Mouse (Mus musculus): ENCODE measurements around the gene Chil5. TPM values are rescaled to one million over a fixed set of nuclear protein-coding genes. Genes with fewer than 3 reads are reported as not detected.
"Not testable (repeated sequence)": the region's sequence is repeated elsewhere in the genome, so short reads cannot be mapped to it uniquely, and the experiment has no call there.

Gene Chil5
- polyA plus RNA-seq, 1 experiment from 2014 or later = not detected

GRCm38 (mm10) chr3:106021840-106022239 lies 10.8 kb downstream of the Chil5 start:
- no peak for ATAC-seq (replicated peaks; ENCODE audit: insufficient number of reproducible peaks, low FRiP score, low TSS enrichment, low read depth)
- H3K27me3 ChIP-seq (ENCODE audit: control insufficient read depth, insufficient read depth, low read length) = no peaks in the 10 kb centered on the region

GRCm38 (mm10) chr3:106014546-106014945 lies 18.1 kb downstream of the Chil5 start, which contains the start of gene Pifo:
Gene Pifo, minus strand, starts transcription at chr3:106014646.
- H3K9ac ChIP-seq (replicated peaks; ENCODE audit: low read length) = no peak within 1 kb of the TSS
- no peaks in the 10 kb centered on the region for H3K4me1 ChIP-seq (ENCODE audit: control insufficient read depth, insufficient read depth, low read length)
- H3K27ac ChIP-seq (replicated peaks; ENCODE audit: low read depth, low read length) = no peak within 1 kb of the TSS
- no peak within 1 kb of the TSS for H3K4me3 ChIP-seq (ENCODE audit: low read depth, low read length)
- no peaks in the 10 kb centered on the region for H3K9me3 ChIP-seq (replicated peaks; ENCODE audit: control insufficient read depth, low read length)
- ATAC-seq (replicated peaks; ENCODE audit: insufficient number of reproducible peaks, low FRiP score, low TSS enrichment, low read depth) (no peak), DNase-seq (ENCODE audit: low spot score) (no peak)
- H3K4me2 ChIP-seq (ENCODE audit: low read depth, low read length) = no peak within 1 kb of the TSS
- no peaks in the 10 kb centered on the region for H3K36me3 ChIP-seq (replicated peaks; ENCODE audit: control insufficient read depth, insufficient read depth, low read depth, low read length)
- WGBS = 95% methylated on average over 2 of the region's 2 CpGs
- no peaks in the 10 kb centered on the region for H3K27me3 ChIP-seq (ENCODE audit: control insufficient read depth, insufficient read depth, low read length)

More at GRCm38 (mm10) chr3:106021840-106022239, 10.8 kb downstream of the Chil5 start:
- no peak overlapping the region for H3K27ac ChIP-seq (replicated peaks; ENCODE audit: low read depth, low read length)
- H3K4me3 ChIP-seq (ENCODE audit: low read depth, low read length) = no peak overlapping the region
- H3K4me2 ChIP-seq (ENCODE audit: low read depth, low read length) = no peak overlapping the region
- H3K36me3 ChIP-seq (replicated peaks; ENCODE audit: control insufficient read depth, insufficient read depth, low read depth, low read length) = no peaks in the 10 kb centered on the region
- no peak overlapping the region for H3K9ac ChIP-seq (replicated peaks; ENCODE audit: low read length)
- no peak for DNase-seq (ENCODE audit: low spot score)
- H3K4me1 ChIP-seq (ENCODE audit: control insufficient read depth, insufficient read depth, low read length) = no peaks in the 10 kb centered on the region
- H3K9me3 ChIP-seq (replicated peaks; ENCODE audit: control insufficient read depth, low read length) = no peaks in the 10 kb centered on the region

GRCm38 (mm10) chr3:106003360-106003759 lies 29.3 kb downstream of the Chil5 start:
- not testable (repeated sequence) for H3K27me3 ChIP-seq (ENCODE audit: control insufficient read depth, insufficient read depth, low read length); H3K4me1 ChIP-seq (ENCODE audit: control insufficient read depth, insufficient read depth, low read length); H3K36me3 ChIP-seq (replicated peaks; ENCODE audit: control insufficient read depth, insufficient read depth, low read depth, low read length); ATAC-seq (replicated peaks; ENCODE audit: insufficient number of reproducible peaks, low FRiP score, low TSS enrichment, low read depth); H3K4me2 ChIP-seq (ENCODE audit: low read depth, low read length); H3K9me3 ChIP-seq (replicated peaks; ENCODE audit: control insufficient read depth, low read length); H3K4me3 ChIP-seq (ENCODE audit: low read depth, low read length); DNase-seq (ENCODE audit: low spot score); H3K27ac ChIP-seq (replicated peaks; ENCODE audit: low read depth, low read length); H3K9ac ChIP-seq (replicated peaks; ENCODE audit: low read length)
- 68% methylated on average over 10 of the region's 10 CpGs for WGBS

- peak; percentile 83 for DNase-seq (ENCODE audit: low spot score)
- Histone ChIP-seq H3K27me3 (ENCODE audit: control insufficient read depth, insufficient read depth, low read length) (no peaks in the 10 kb centered on the region), H3K4me3 (ENCODE audit: low read depth, low read length) (no peak overlapping the region), H3K9me3 (replicated peaks; ENCODE audit: control insufficient read depth, low read length) (no peaks in the 10 kb centered on the region), H3K27ac (replicated peaks; ENCODE audit: low read depth, low read length) (no peak overlapping the region), H3K4me1 (ENCODE audit: control insufficient read depth, insufficient read depth, low read length) (0 out of 2 replicates have a peak, but pooled peaks cover 3% of the 10 kb centered on the region), H3K4me2 (ENCODE audit: low read depth, low read length) (peak overlapping the region; percentile 32), H3K9ac (replicated peaks; ENCODE audit: low read length) (no peak overlapping the region), H3K36me3 (replicated peaks; ENCODE audit: control insufficient read depth, insufficient read depth, low read depth, low read length) (no peaks in the 10 kb centered on the region)
- ATAC-seq (replicated peaks; ENCODE audit: insufficient number of reproducible peaks, low FRiP score, low TSS enrichment, low read depth) = peak; percentile 96
- 25% methylated on average over 16 of the region's 17 CpGs for WGBS
These were observed 30.9 kb downstream of the Chil5 start for GRCm38 (mm10) chr3:106001416-106002370.

GRCm38 (mm10) chr3:106000707-106001375 lies 31.8 kb downstream of the Chil5 start:
- DNase-seq (ENCODE audit: low spot score) (peak; percentile 3), ATAC-seq (replicated peaks; ENCODE audit: insufficient number of reproducible peaks, low FRiP score, low TSS enrichment, low read depth) (peak; percentile 39; the same call in 1 of the 2 replicates)
- no peak overlapping the region for H3K27ac ChIP-seq (replicated peaks; ENCODE audit: low read depth, low read length)
- no peak overlapping the region for H3K4me3 ChIP-seq (ENCODE audit: low read depth, low read length)
- no peaks in the 10 kb centered on the region for H3K9me3 ChIP-seq (replicated peaks; ENCODE audit: control insufficient read depth, low read length)
- no peaks in the 10 kb centered on the region for H3K27me3 ChIP-seq (ENCODE audit: control insufficient read depth, insufficient read depth, low read length)
- WGBS = 13% methylated on average over 11 of the region's 11 CpGs
- H3K36me3 ChIP-seq (replicated peaks; ENCODE audit: control insufficient read depth, insufficient read depth, low read depth, low read length) = no peaks in the 10 kb centered on the region
- 0 out of 2 replicates have a peak, but pooled peaks cover 3% of the 10 kb centered on the region for H3K4me1 ChIP-seq (ENCODE audit: control insufficient read depth, insufficient read depth, low read length)
- peak overlapping the region; percentile 32 for H3K4me2 ChIP-seq (ENCODE audit: low read depth, low read length)
- H3K9ac ChIP-seq (replicated peaks; ENCODE audit: low read length) = no peak overlapping the region

- Histone ChIP-seq H3K4me1 (ENCODE audit: control insufficient read depth, insufficient read depth, low read length) (no peaks in the 10 kb centered on the region), H3K9me3 (replicated peaks; ENCODE audit: control insufficient read depth, low read length) (no peaks in the 10 kb centered on the region), H3K9ac (replicated peaks; ENCODE audit: low read length) (no peak overlapping the region), H3K27ac (replicated peaks; ENCODE audit: low read depth, low read length) (no peak overlapping the region), H3K4me3 (ENCODE audit: low read depth, low read length) (no peak overlapping the region), H3K4me2 (ENCODE audit: low read depth, low read length) (no peak overlapping the region), H3K27me3 (ENCODE audit: control insufficient read depth, insufficient read depth, low read length) (no peaks in the 10 kb centered on the region), H3K36me3 (replicated peaks; ENCODE audit: control insufficient read depth, insufficient read depth, low read depth, low read length) (no peaks in the 10 kb centered on the region)
- DNase-seq (ENCODE audit: low spot score) (no peak), ATAC-seq (replicated peaks; ENCODE audit: insufficient number of reproducible peaks, low FRiP score, low TSS enrichment, low read depth) (no peak)
- 40% methylated on average over 2 of the region's 2 CpGs for WGBS
These were observed 37.9 kb downstream of the Chil5 start for GRCm38 (mm10) chr3:105994730-105995129.

GRCm38 (mm10) chr3:105991653-105992283 lies 40.8 kb downstream of the Chil5 start:
- WGBS = 36% methylated on average over 4 of the region's 4 CpGs
- peak; percentile 82 for DNase-seq (ENCODE audit: low spot score)
- H3K9me3 ChIP-seq (replicated peaks; ENCODE audit: control insufficient read depth, low read length) = no peaks in the 10 kb centered on the region
- H3K4me2 ChIP-seq (ENCODE audit: low read depth, low read length) = no peak overlapping the region
- no peaks in the 10 kb centered on the region for H3K4me1 ChIP-seq (ENCODE audit: control insufficient read depth, insufficient read depth, low read length)
- H3K9ac ChIP-seq (replicated peaks; ENCODE audit: low read length) = no peak overlapping the region
- H3K4me3 ChIP-seq (ENCODE audit: low read depth, low read length) = no peak overlapping the region
- H3K36me3 ChIP-seq (replicated peaks; ENCODE audit: control insufficient read depth, insufficient read depth, low read depth, low read length) = no peaks in the 10 kb centered on the region
- H3K27me3 ChIP-seq (ENCODE audit: control insufficient read depth, insufficient read depth, low read length) = no peaks in the 10 kb centered on the region
- no peak for ATAC-seq (replicated peaks; ENCODE audit: insufficient number of reproducible peaks, low FRiP score, low TSS enrichment, low read depth)
- no peak overlapping the region for H3K27ac ChIP-seq (replicated peaks; ENCODE audit: low read depth, low read length)
